Mouse (Mus musculus) erythroid progenitor cell, adult 5-6 weeks (primary cell): ENCODE measurements at regions not wholly inside any gene's neighbourhood (a gene's known extent, or its start where the extent isn't known, plus 50 kb on each side); places are given as distances from the start of the nearest gene placed in this dataset.
"Not testable (repeated sequence)": the region's sequence is repeated elsewhere in the genome, so short reads cannot be mapped to it uniquely, and the experiment has no call there.

Source experiments
- ATAC-seq: replicated peaks from 2 replicates; pipeline ENCODE4 v1.8.0; 2016; ENCODE audit warnings: moderate number of reproducible peaks, mild to moderate bottlenecking, moderate TSS enrichment, inconsistent platforms; ENCODE audit not compliant: poor library complexity, low FRiP score, severe bottlenecking

DNA sequence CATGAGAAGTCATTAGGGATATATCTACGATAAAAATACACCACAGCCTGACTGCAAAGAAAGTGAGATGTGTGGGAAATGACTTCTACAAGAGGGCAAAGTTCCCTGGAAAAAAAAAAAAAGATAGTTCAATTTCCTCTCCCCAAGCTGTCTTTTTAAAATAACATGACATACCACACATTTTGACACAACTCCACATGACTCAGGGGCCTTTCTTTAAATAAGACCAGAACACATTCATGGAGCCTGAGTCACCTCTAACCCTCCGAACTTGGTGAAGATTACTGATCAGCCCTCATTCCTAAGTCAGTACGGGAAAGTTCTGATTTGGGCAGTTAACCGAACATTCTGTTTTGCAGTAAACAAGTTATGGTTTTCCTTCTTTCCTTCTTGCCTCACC, 515.6 kb upstream of the Klf6 start:
- ATAC-seq, result no peak

DNA sequence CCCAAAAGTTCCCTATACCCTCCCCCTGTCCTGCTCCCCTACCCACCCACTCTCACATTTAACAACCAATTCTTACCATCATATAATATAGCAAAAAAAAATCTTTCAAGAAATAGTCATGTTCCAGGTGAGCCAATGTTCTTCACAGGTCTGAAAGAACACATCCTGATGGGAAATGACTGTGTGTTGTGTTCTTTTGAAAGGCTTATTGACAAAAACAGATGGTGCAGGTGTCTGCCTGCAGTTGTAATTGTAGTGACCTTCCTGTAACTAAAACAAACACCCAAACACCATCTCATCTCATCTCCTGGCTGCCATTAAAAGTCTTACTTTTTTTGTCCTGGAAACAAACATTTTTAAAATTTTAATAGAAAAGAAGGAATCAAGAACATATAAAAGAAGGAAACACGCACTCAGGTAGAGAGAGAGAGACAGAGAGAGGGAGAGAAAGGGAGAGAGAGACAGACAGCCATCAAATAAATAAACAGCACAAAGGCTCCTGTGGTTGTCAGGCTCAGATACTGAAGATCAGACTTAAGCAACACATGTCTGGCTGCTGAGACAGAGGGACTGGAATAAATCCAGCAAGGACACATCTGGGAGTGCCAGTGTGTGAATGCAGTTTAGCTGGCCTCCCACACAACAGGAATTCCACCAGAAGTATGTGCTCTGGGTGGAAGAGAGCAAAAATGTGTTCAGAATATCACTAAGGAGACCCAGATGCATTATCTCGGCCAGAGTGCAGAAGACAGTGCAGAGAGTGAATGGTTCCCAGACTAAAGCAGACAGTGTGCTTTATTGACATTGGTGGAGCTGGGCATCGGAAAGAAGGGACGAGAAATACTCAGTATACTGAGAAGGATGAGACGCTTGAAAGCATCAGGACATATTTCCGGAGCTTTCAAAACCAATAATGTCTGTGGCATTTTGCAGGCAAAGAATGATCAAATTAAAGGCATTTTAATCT, 513.5 kb upstream of the Klf6 start:
- ATAC-seq, result no peak

DNA sequence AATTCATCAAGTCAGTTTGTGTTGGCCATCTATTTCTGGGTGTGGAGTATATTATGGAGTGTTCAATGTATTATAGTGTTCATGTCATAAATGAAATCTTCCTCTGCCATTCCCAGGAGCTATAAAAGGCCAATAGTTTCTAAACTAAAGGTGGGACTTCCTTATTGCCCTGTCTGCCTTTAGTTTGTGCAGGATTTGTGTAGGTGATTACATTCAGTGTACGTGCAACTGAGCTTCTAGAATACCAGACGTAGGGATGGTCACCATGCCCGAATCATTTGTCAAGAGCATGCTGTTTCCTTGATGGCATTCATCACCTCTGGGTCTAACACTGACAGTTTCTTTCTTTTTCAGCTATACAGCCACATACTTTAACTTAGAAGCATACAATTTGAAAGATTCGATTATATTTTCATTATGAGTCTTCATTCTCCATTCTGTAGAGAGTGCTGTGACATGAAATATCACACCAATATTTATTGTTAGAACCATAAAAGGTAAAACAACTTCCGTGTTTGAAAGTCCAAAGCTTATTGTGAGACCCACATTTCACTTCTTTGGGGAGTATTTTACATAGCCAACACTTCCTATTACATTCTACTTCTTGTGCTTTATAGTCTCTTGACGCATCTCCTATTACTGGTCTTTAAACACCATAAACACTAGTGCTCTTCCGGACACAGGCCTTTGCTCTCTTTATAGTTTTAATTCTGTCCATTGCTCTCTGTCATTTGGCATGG, 494.1 kb upstream of the Klf6 start:
- ATAC-seq, result no peak

DNA sequence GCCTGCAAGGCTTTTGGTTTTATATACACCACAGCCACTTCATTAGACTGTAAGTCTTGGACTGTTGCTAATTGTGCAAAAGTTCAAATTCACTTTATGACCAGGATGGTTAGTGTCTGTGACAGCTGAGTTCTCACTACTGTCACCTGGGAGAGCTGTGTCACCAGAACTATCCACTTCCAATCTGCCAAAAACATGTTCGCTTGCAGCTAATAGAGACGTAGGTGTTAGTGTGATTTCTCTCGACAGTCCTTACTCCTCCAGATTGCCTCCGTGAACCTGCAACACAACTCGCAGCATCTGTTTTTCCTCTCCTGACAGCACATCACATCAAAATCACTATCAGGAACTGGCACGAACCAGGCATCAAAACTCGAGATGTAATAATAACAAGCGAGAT, 491.3 kb upstream of the Klf6 start:
- ATAC-seq, result no peak

DNA sequence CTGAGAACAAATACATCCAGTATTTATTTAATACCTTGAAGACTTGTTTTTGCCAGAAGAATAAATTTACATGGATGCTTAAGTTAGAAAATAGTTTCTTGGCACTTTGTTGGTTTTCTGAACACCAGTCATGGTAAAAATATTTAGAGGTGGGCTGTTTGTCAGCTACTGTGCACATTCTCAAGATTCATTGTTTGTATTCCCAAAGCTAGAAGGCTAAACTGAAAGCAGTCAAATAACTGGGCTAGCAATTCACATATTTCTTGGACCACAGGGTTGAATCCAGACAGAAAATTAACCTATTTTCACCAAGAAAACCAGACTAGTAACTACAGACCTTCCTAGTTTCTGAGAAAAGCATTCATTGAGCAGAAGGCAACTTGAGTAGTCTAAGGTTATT, 488.1 kb upstream of the Klf6 start:
- no peak for ATAC-seq

DNA sequence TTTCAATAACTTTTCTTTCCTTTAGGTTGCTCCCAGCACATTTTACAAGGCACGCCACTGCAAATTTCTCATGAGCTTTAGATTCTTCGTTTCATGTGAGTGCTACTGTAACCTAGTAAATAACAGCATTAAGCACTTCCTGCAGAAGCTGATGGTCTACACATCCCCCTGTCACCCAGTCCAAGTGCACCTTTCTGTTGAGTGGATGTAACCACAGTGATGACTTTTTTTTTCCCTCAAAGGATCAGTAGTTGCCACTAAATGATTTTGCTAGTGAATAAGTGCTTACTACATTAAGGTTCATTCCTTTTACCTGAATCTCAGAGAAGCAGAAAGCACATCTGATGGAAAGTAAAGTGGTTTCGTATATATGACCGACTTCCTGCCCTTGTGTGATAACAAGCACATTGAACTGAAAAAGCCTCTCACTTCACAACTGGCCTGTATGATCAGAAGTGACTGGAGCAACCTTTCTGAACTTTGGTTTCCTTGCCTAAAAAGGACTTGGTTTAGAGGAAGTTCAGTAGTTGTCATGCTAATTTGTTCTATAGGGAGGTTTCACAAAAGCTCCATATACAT, 453.0 kb upstream of the Klf6 start:
- no peak for ATAC-seq

DNA sequence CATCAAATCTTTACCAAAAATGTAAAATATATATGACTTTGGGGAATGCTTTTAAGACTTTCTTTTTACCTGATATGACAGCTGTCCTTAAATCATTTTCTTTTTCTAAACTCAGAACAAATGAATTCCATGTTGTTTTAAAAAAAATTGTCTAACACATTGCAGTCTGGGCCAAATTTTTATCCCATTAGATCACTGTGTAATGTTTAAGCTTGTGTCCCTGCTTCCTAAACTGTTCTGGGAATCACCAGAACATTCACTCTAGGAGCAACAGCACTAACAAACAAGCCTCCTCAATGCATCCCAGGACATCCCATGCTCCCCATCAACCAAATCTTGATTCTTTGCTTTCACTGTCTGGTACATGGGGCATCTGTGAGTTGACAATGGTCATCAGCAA, 449.2 kb upstream of the Klf6 start:
- no peak for ATAC-seq

DNA sequence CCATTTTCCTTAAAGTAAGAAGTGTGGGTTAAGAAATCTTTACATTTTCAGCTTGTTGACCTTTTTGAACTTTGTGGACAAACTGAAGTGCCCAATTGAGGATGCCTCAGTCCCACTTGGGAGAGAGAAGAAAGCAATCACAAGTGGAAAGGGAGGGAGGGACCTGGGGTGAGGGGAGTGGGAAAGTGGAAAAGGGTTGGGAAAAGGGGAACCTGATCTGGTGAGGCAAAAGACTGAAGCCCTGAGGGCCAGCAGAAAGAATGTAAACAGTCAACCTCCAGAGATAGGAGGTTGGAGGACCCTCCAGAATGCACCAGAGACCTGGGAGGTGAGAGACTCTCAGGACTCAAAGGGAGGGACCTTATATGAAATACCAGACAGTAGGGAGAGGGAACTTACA, 448.3 kb upstream of the Klf6 start:
- not testable (repeated sequence) for ATAC-seq

DNA sequence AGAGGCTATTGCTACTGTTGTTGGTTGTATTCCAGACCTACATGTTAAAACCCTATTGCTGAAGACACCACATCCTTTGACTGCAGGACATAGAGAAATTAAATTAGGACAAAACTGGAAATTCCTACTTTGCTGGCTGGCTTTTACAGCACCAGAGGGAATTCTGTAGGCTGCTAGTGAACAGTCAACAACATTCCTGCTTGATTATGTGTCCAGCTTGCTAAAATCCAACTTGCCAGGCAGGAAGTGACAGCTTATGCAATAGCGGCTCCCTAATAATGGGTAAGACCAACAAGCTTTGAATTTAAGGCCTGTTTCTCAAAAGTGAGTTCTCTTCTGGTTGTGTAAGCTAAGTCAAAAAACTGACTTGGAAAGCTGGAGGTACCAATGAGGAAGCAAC, 437.2 kb upstream of the Klf6 start:
- ATAC-seq, result no peak

DNA sequence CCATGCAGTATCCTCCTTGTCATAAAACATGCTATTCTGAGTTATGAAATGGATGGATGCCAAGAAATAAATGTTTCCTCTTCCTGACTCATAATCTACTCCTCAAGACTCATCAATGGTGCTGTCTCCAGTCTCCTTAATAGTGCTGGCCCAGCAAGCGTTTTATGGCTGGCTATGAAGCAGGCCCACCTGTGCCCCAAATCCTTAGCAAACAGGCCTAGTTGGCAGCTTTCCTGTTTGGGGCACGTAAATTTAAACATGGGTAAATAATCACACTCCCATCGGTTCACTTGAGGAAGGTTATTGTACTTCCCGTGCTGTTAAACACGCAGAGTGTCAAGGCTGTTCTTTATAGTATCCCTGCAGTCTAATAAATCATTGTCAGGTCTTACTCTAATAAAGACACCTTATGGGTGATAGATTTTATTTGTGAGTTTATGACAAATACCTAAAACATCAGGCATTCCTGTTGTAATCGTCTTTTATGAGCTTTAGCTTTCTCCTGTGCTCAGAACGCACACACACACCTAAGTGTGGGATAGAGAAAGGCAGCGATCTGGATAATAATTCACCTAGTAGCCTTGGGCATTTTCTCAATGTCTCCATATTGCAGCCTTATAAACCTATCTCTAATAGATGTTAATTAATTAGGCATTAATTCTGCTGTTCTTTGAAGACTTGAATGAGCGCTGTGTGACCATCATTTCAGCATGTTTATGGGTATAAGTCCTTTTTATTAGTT, 435.6 kb upstream of the Klf6 start:
- no peak for ATAC-seq

DNA sequence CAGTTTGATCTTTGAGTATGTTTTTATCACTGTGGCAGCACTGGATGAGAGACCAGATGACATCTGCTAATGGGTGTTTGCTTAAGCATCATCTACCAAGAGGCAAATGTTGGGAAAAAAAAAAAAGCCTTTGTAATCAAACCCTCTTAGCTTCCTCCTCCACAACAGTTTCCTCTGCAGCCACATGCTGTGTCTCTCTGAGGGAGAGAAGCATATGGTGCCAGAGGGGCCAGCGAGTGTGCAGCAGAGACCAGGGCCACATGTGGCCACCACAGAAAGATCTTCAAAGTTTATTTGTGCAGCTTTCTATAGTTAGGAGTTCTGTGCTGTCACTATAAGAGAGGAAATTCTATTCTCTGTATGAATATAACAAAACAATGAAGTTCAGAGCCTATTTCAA, 427.6 kb upstream of the Klf6 start:
- no peak for ATAC-seq

DNA sequence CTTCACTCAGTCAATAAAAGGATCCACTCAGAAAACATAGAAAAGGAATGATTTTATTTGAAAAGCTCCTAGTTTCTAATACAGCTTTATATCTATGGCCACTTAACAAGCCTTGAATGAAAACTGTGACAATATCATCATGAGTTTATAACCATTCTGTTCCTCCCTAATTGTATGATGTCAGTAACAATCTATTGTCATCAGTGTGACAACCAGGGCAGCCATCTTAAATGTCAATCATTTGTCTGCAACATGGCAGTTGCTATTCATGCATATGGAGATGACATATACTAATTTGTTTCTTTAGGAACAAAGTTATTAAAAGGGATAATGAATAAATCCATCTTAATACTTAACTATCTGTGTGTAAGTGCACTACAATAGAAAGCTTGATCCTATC, 426.2 kb upstream of the Klf6 start:
- ATAC-seq, result no peak

DNA sequence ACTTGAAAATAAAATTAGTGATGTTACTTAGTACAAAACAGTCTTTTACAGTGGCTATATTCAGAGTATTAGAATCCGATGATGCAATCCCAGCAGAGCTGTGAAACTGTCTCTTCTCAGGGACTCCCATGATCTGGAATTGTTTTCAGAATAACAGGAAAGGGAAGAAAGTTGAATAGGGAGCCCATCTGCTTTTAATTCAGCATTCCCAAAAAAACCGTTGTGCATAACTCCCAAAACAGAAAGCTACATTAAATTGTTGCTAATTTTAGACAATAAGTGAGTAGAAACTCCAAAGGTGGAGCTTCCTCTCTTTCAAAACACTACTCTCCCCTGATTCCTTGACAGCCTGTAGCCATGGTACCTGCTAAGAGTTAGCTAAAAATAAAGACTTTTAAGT, 425.1 kb upstream of the Klf6 start:
- ATAC-seq, result no peak

DNA sequence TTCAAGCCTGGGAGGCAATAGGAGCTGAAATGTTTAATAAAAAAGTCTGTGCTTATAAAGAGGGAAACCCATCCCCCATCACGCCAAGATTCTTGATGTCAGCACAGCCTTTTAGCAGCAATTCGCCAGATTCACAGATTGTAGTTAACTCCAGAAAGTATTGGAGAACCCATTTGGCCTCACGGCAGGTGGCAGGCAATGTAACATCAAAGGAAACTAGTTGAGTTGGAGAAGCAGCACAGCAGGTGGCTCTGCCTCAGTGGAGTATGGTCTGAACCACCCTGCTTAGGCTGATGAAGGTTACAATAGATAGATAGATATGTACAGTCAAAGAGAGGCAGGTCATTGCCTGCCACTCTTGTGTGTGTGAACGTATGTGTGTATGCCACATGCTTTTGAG, 420.8 kb upstream of the Klf6 start:
- ATAC-seq, result no peak

DNA sequence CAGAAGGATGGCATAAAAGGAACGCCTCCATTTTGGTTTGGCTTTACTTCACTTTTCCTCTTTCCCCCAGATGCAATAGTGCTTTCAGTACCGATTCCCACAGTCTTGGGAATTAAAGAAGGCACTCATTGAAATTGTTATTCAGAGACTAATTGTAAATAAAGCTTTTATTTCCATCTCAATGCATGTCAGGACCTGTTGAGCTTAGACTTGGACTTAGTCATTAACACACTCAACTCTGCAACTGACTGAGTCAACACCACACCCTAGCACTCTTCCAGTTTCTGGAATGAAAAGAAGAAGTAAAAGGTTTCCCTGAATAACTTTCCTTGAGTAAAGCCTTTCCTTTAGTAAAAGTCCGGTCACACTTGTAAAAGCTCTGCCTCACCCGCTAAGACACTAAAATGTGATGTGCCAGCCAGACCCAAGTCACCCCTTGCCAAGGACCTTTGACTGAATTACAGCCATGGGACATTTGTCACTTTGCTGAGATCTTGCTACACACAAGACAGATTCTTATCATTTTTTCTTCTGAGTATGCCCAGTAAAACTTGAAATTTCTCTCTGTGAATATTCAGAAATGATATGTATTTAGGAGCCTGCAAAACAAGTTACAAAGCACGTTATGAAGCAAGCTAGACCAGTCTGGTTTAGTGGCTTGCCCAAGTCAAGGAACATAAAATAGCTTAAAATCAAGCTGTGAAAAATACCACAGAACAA, 416.4 kb upstream of the Klf6 start:
- no peak for ATAC-seq

DNA sequence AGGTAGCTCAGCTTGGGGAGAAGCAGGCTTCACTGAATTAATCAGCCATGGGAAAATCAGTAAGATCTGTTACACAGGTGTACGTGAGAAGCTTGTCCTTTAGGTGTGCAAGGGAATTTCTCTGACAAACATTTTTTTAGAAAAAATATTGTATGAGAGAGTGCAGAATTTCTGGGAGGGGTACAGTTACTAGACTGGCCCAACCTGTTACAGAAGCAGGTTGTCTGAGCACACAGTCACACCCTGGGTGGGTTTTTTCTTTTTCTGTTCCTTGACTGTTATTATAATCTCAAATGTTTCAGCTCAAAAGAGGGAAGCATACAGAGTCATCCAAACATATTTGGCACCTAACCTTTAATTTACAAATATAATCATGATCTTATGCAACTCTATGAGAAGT, 412.7 kb upstream of the Klf6 start:
- ATAC-seq, result no peak

DNA sequence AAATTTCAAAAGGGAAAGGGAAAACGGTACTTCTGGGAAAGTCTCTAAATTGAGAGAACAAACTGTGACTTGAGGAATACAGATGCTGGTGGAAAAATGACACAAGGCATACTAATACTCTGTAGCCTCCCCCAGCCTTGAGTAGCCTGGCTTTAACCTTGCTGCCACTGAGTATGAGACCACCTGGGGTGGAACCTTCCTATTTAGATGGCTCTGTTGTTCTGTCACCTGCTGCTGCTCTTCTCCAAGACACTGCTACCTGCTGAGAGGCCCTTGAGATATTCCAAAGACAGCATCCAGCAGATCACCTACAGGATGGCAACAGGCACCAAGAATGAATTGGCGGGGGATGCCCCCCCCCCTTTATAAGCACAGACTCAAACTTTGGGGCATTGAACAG, 380.5 kb upstream of the Klf6 start:
- ATAC-seq, result no peak

DNA sequence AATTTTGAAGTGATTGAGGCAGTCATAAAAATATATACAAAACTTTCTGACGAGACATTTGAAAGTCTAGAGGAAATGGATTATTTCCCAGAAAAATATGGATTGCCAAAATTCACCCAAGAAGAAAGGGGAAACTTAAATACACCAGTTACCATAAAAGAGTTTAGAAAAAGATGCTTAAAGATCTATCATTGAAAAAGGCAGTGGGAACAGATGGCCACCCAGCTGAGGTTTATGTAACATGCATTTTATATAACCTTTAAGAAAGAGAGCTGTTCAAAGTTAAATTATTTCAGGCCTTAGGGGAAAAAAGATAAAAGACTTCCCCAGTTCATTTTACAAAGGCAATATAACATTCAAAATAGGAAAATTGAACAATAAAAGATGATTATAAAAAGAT, 369.0 kb upstream of the Klf6 start:
- ATAC-seq, result no peak

DNA sequence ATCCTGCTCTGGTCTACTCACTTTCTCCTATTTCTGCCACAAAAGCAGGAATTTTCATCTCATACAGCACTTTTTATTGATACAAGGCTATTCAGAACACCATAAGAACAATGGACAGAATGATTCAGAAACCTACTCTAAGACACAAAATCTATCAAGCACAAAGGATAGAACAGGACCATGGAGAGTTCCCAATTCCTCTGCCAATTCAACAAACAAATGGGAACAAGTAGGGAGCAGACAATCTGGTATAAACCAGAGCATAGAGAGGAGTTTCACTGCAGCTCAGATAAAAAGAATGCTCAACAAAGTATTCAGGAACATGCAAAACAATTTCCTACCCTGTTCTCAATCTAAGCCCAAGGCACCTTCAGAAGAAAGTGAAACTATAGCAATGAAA, 363.7 kb upstream of the Klf6 start:
- no peak for ATAC-seq

DNA sequence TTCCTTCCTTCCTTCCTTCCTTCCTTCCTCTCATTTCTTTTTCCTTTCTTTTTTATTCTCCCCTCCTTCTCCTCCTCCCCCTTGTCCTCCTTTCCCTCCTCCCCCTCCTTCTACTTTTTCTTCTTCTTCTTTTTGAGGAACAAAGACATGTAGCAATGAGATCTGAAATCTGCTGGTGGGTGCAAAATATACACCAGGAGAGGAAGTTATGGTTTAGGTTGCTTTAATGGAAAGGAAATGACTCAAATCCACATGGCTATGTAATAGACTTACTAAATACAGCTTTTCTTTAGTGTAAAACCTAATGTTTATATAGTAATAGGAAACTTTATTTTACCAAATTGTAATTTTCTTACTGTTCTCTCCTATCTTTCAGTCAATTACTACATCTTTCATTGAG, 349.5 kb upstream of the Klf6 start:
- ATAC-seq, result no peak
